Mouse (Mus musculus) lung, postnatal 0 days (tissue): Measurements from ENCODE around the gene Ccdc38.

Experiments
- CTCF ChIP-seq: IDR thresholded peaks from 2 replicates; pipeline ENCODE4 v1.5.1; 2016; ENCODE audit warnings: antibody characterized with exemption, mild to moderate bottlenecking
- EP300 ChIP-seq: IDR thresholded peaks from 2 replicates; pipeline ENCODE4 v1.6.1; 2016; ENCODE audit warnings: antibody characterized with exemption, mild to moderate bottlenecking, control low read depth

DNA sequence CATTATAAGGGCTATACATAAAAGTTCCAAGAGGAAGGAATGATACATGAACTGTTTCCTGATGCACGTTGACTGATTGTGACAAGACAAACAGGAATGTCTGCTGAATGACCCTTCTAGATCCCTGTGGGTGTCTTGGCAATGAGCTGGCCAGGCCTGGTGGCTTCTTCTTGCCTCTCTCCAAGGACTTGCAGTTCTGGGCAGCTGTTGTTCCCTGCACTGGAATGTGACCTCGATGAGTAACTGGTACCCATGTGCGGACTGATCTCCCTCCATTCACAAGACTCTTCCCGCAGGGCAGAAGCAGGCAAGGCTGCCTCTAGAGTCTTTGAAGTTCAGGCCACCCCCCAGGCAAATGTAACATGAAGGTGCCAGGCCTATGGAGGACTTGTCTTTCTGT is 55.4 kb downstream of the Ccdc38 start:
- no peak for TF ChIP-seq EP300
- no peak for TF ChIP-seq CTCF
